Mouse (Mus musculus) kidney, adult 2 months (tissue): ENCODE measurements at regions not wholly inside any gene's neighbourhood (a gene's known extent, or its start where the extent isn't known, plus 50 kb on each side); places are given as distances from the start of the nearest gene placed in this dataset.
A peak's percentile ranks its signal among the peaks of the same experiment; 100 is the strongest.

Source experiments
- CTCF ChIP-seq: fragments of 200-500 bp; conservative IDR thresholded peaks from 2 replicates; pipeline ENCODE4 v1.5.1; 2011; ENCODE audit warnings: low read depth, mild to moderate bottlenecking, control low read depth, low read length, moderate library complexity, mixed read lengths; ENCODE audit not compliant: insufficient read depth, insufficient read length
- POLR2A ChIP-seq: fragments of 200-500 bp; IDR thresholded peaks from one replicate; pipeline ENCODE4 v1.6.1; 2011; ENCODE audit warnings: low read depth, low read length, control low read depth

GRCm38 (mm10) chr1:51689461-51690223 is 211.4 kb upstream of the Nabp1 start:
- TF ChIP-seq POLR2A (no peak), CTCF (peak; percentile 34)
